Mouse (Mus musculus) limb, embryonic 15.5 days (tissue): ENCODE measurements around the gene Slc12a6. TPM values are rescaled to one million over a fixed set of nuclear protein-coding genes. Genes with fewer than 3 reads are reported as not detected.
A peak's percentile ranks its signal among the peaks of the same experiment; 100 is the strongest.

Experiments
- ATAC-seq: fragments of 200-750 bp; cut with Nextera tagmentation; 2 replicates; pipeline ENCODE4 v1.8.0; 2017; ENCODE audit warnings: low read depth, moderate TSS enrichment; ENCODE audit not compliant: insufficient number of reproducible peaks, low FRiP score, low TSS enrichment
- H3K27ac ChIP-seq: fragments of 300-500 bp; sonication (generic); 2 replicates; pipeline ENCODE4 v1.5.1; 2015; ENCODE audit warnings: moderate library complexity, mild to moderate bottlenecking, inconsistent platforms
- H3K27me3 ChIP-seq: fragments of 300-500 bp; sonication (generic); 2 replicates; pipeline ENCODE4 v1.6.1; 2015; ENCODE audit warnings: inconsistent platforms
- H3K36me3 ChIP-seq: fragments of 300-500 bp; sonication (generic); 2 replicates; pipeline ENCODE4 v1.6.1; 2015; ENCODE audit warnings: inconsistent platforms
- H3K4me1 ChIP-seq: fragments of 300-500 bp; sonication (generic); 2 replicates; pipeline ENCODE4 v1.6.1; 2015; ENCODE audit warnings: inconsistent platforms
- H3K4me2 ChIP-seq: fragments of 300-500 bp; sonication (generic); 2 replicates; pipeline ENCODE4 v1.6.1; 2015; ENCODE audit warnings: mild to moderate bottlenecking, inconsistent platforms
- H3K4me3 ChIP-seq: fragments of 300-500 bp; sonication (generic); 2 replicates; pipeline ENCODE4 v1.5.1; 2015; ENCODE audit warnings: mild to moderate bottlenecking, inconsistent platforms
- H3K9ac ChIP-seq: fragments of 300-500 bp; sonication (generic); 2 replicates; pipeline ENCODE4 v1.6.1; 2015; ENCODE audit warnings: inconsistent platforms
- H3K9me3 ChIP-seq: fragments of 300-500 bp; sonication (generic); 2 replicates; pipeline ENCODE4 v1.6.1; 2016; ENCODE audit warnings: inconsistent platforms
- WGBS: fragments of 180-500 bp; shearing (Covaris S2); methylation state at CpG from one replicate; pipeline ENCODE4 v1.1.7; 2015; 5-methylcytosine and 5-hydroxymethylcytosine counted together
- polyA plus RNA-seq: library from polyadenylated mRNA; unstranded; fragments of >200 nt; fragmentation: Nextera tagmentation; extraction: Ambion mirVana; gene quantifications from 2 replicates; pipeline ENCODE4 v1.2.1, GENCODE M21; 2015

Slc12a6 gene
- polyA plus RNA-seq, 1 experiment from 2014 or later = 8.0 TPM

GRCm38 (mm10) chr2:112374610-112375009 is 109.0 kb downstream of the Slc12a6 start:
- no peak for ATAC-seq
- Histone ChIP-seq H3K4me1 (peaks cover 6% of the 10 kb centered on the region; the same call in 1 of the 2 replicates), H3K27me3 (0 out of 2 replicates have a peak, but pooled peaks cover 2% of the 10 kb centered on the region), H3K4me3 (no peak overlapping the region), H3K9ac (no peak overlapping the region), H3K36me3 (no peaks in the 10 kb centered on the region), H3K9me3 (no peaks in the 10 kb centered on the region), H3K27ac (no peak overlapping the region), H3K4me2 (no peak overlapping the region)
- 54% methylated on average over 5 of the region's 5 CpGs for WGBS

GRCm38 (mm10) chr2:112378973-112379898 is 113.6 kb downstream of the Slc12a6 start, which contains the start of gene Katnbl1:
Gene Katnbl1 (plus strand): TSS chr2:112379211.
- H3K4me3 ChIP-seq = peak within 1 kb of the TSS; percentile 96
- no peaks in the 10 kb centered on the region for H3K36me3 ChIP-seq
- H3K4me1 ChIP-seq = peaks cover 9% of the 10 kb centered on the region
- no peaks in the 10 kb centered on the region for H3K9me3 ChIP-seq
- peak; percentile 97 for ATAC-seq
- under 1% methylated on average over 72 of the region's 72 CpGs for WGBS
- H3K4me2 ChIP-seq = peak within 1 kb of the TSS; percentile 47
- no peaks in the 10 kb centered on the region for H3K27me3 ChIP-seq
- H3K27ac ChIP-seq = peak within 1 kb of the TSS; percentile 92
- peak within 1 kb of the TSS; percentile 97 for H3K9ac ChIP-seq

- Histone ChIP-seq H3K36me3 (no peaks in the 10 kb centered on the region), H3K9me3 (no peaks in the 10 kb centered on the region), H3K27me3 (no peaks in the 10 kb centered on the region), H3K4me2 (peak overlapping the region; percentile 47), H3K27ac (peak overlapping the region; percentile 92; the same call in 1 of the 2 replicates), H3K4me3 (peak overlapping the region; percentile 96), H3K9ac (peak overlapping the region; percentile 97), H3K4me1 (peaks cover 9% of the 10 kb centered on the region)
- no peak for ATAC-seq
- 31% methylated on average over 8 of the region's 8 CpGs for WGBS
These were observed 114.5 kb downstream of the Slc12a6 start for GRCm38 (mm10) chr2:112380131-112380530.

- Histone ChIP-seq H3K4me3 (no peak overlapping the region), H3K4me1 (peaks cover 9% of the 10 kb centered on the region), H3K27ac (no peak overlapping the region), H3K27me3 (no peaks in the 10 kb centered on the region), H3K9me3 (no peaks in the 10 kb centered on the region), H3K4me2 (no peak overlapping the region), H3K9ac (no peak overlapping the region), H3K36me3 (no peaks in the 10 kb centered on the region)
- ATAC-seq = no peak
- WGBS = 98% methylated on average over 1 of the region's 1 CpGs
These were observed 115.6 kb downstream of the Slc12a6 start for GRCm38 (mm10) chr2:112381219-112381618.

- peaks cover 5% of the 10 kb centered on the region; the same call in 1 of the 2 replicates for H3K4me1 ChIP-seq
- no peak overlapping the region for H3K4me2 ChIP-seq
- H3K9ac ChIP-seq = no peak overlapping the region
- H3K9me3 ChIP-seq = no peaks in the 10 kb centered on the region
- ATAC-seq = no peak
- no peak overlapping the region for H3K4me3 ChIP-seq
- no peak overlapping the region for H3K27ac ChIP-seq
- no peaks in the 10 kb centered on the region for H3K27me3 ChIP-seq
- peaks cover 3% of the 10 kb centered on the region; the same call in 1 of the 2 replicates for H3K36me3 ChIP-seq
- WGBS = 53% methylated on average over 5 of the region's 5 CpGs
These were observed 125.2 kb downstream of the Slc12a6 start for GRCm38 (mm10) chr2:112390843-112391242.

GRCm38 (mm10) chr2:112391346-112392000 is 125.8 kb downstream of the Slc12a6 start:
- no peak for ATAC-seq
- WGBS = 57% methylated on average over 4 of the region's 4 CpGs

GRCm38 (mm10) chr2:112392689-112393088 is 127.1 kb downstream of the Slc12a6 start:
- no peak overlapping the region for H3K27ac ChIP-seq
- 92% methylated on average over 1 of the region's 1 CpGs for WGBS
- no peak overlapping the region for H3K4me2 ChIP-seq
- H3K27me3 ChIP-seq = no peaks in the 10 kb centered on the region
- H3K4me3 ChIP-seq = no peak overlapping the region
- peaks cover 5% of the 10 kb centered on the region; the same call in 1 of the 2 replicates for H3K4me1 ChIP-seq
- peaks cover 3% of the 10 kb centered on the region; the same call in 1 of the 2 replicates for H3K36me3 ChIP-seq
- H3K9me3 ChIP-seq = no peaks in the 10 kb centered on the region
- no peak overlapping the region for H3K9ac ChIP-seq
- no peak for ATAC-seq

More at GRCm38 (mm10) chr2:112391346-112392000, 125.8 kb downstream of the Slc12a6 start:
- H3K9me3 ChIP-seq = no peaks in the 10 kb centered on the region
- H3K4me2 ChIP-seq = no peak overlapping the region
- no peak overlapping the region for H3K27ac ChIP-seq
- H3K36me3 ChIP-seq = peaks cover 3% of the 10 kb centered on the region; the same call in 1 of the 2 replicates
- no peak overlapping the region for H3K9ac ChIP-seq
- H3K4me3 ChIP-seq = no peak overlapping the region
- H3K4me1 ChIP-seq = peaks cover 5% of the 10 kb centered on the region; the same call in 1 of the 2 replicates
- no peaks in the 10 kb centered on the region for H3K27me3 ChIP-seq

GRCm38 (mm10) chr2:112393958-112394357 is 128.3 kb downstream of the Slc12a6 start:
- no peak overlapping the region for H3K4me3 ChIP-seq
- H3K27ac ChIP-seq = no peak overlapping the region
- peaks cover 5% of the 10 kb centered on the region; the same call in 1 of the 2 replicates for H3K4me1 ChIP-seq
- no peaks in the 10 kb centered on the region for H3K27me3 ChIP-seq
- ATAC-seq = no peak
- H3K36me3 ChIP-seq = peaks cover 3% of the 10 kb centered on the region; the same call in 1 of the 2 replicates
- H3K4me2 ChIP-seq = no peak overlapping the region
- H3K9ac ChIP-seq = no peak overlapping the region
- no peaks in the 10 kb centered on the region for H3K9me3 ChIP-seq

- Histone ChIP-seq H3K4me1 (0 out of 2 replicates have a peak, but pooled peaks cover under 1% of the 10 kb centered on the region), H3K9me3 (no peaks in the 10 kb centered on the region), H3K36me3 (peaks cover 3% of the 10 kb centered on the region; the same call in 1 of the 2 replicates), H3K9ac (no peak overlapping the region), H3K27ac (no peak overlapping the region), H3K27me3 (no peaks in the 10 kb centered on the region), H3K4me2 (no peak overlapping the region), H3K4me3 (no peak overlapping the region)
- 71% methylated on average over 1 of the region's 1 CpGs for WGBS
- no peak for ATAC-seq
These were observed 131.0 kb downstream of the Slc12a6 start for GRCm38 (mm10) chr2:112396649-112397048.

GRCm38 (mm10) chr2:112407030-112407429 is 141.4 kb downstream of the Slc12a6 start:
- Histone ChIP-seq H3K9me3 (no peaks in the 10 kb centered on the region), H3K4me2 (no peak overlapping the region), H3K4me3 (no peak overlapping the region), H3K27me3 (no peaks in the 10 kb centered on the region), H3K4me1 (no peaks in the 10 kb centered on the region), H3K9ac (no peak overlapping the region), H3K27ac (no peak overlapping the region), H3K36me3 (peaks cover 22% of the 10 kb centered on the region)
- 66% methylated on average over 3 of the region's 3 CpGs for WGBS
- ATAC-seq = no peak
